Mouse (Mus musculus) midbrain, embryonic 15.5 days (tissue): ENCODE measurements at regions not wholly inside any gene's neighbourhood (a gene's known extent, or its start where the extent isn't known, plus 50 kb on each side); places are given as distances from the start of the nearest gene placed in this dataset.
A peak's percentile ranks its signal among the peaks of the same experiment; 100 is the strongest.
"Not testable (repeated sequence)": the region's sequence is repeated elsewhere in the genome, so short reads cannot be mapped to it uniquely, and the experiment has no call there.

Experiments used
- ATAC-seq: fragments of 200-750 bp; cut with Nextera tagmentation; replicated peaks from 2 replicates; pipeline ENCODE4 v1.8.0; 2017; ENCODE audit warnings: moderate TSS enrichment
- H3K27ac ChIP-seq: fragments of 300-500 bp; sonication (generic); 2 replicates; pipeline ENCODE4 v1.5.1; 2015; ENCODE audit warnings: mild to moderate bottlenecking, inconsistent platforms
- H3K27me3 ChIP-seq: fragments of 300-500 bp; sonication (generic); replicated peaks from 2 replicates; pipeline ENCODE4 v1.6.1; 2015; ENCODE audit warnings: inconsistent platforms
- H3K36me3 ChIP-seq: fragments of 300-500 bp; sonication (generic); replicated peaks from 2 replicates; pipeline ENCODE4 v1.6.1; 2015; ENCODE audit warnings: inconsistent platforms
- H3K4me1 ChIP-seq: fragments of 300-500 bp; sonication (generic); 2 replicates; pipeline ENCODE4 v1.6.1; 2015; ENCODE audit warnings: inconsistent platforms
- H3K4me2 ChIP-seq: fragments of 300-500 bp; sonication (generic); 2 replicates; pipeline ENCODE4 v1.6.1; 2015; ENCODE audit warnings: inconsistent platforms, mild to moderate bottlenecking, moderate library complexity
- H3K4me3 ChIP-seq: fragments of 300-500 bp; sonication (generic); 2 replicates; pipeline ENCODE4 v1.5.1; 2015; ENCODE audit warnings: mild to moderate bottlenecking, inconsistent platforms
- H3K9ac ChIP-seq: fragments of 300-500 bp; sonication (generic); 2 replicates; pipeline ENCODE4 v1.6.1; 2015; ENCODE audit warnings: mild to moderate bottlenecking, inconsistent platforms
- H3K9me3 ChIP-seq: fragments of 300-500 bp; sonication (generic); 2 replicates; pipeline ENCODE4 v1.6.1; 2016; ENCODE audit warnings: inconsistent platforms
- WGBS: fragments of 180-500 bp; shearing (Covaris S2); methylation state at CpG from one replicate; pipeline ENCODE4 v1.1.7; 2015; ENCODE audit warnings: mixed read lengths; 5-methylcytosine and 5-hydroxymethylcytosine counted together

GRCm38 (mm10) chr1:13042326-13042725 is 1628.4 kb downstream of the A830018L16Rik start:
- Histone ChIP-seq H3K27me3 (no peaks in the 10 kb centered on the region), H3K4me3 (no peak overlapping the region), H3K36me3 (no peaks in the 10 kb centered on the region), H3K9ac (no peak overlapping the region), H3K4me2 (no peak overlapping the region), H3K4me1 (no peaks in the 10 kb centered on the region), H3K27ac (no peak overlapping the region), H3K9me3 (no peaks in the 10 kb centered on the region)
- ATAC-seq: no peak

DNA sequence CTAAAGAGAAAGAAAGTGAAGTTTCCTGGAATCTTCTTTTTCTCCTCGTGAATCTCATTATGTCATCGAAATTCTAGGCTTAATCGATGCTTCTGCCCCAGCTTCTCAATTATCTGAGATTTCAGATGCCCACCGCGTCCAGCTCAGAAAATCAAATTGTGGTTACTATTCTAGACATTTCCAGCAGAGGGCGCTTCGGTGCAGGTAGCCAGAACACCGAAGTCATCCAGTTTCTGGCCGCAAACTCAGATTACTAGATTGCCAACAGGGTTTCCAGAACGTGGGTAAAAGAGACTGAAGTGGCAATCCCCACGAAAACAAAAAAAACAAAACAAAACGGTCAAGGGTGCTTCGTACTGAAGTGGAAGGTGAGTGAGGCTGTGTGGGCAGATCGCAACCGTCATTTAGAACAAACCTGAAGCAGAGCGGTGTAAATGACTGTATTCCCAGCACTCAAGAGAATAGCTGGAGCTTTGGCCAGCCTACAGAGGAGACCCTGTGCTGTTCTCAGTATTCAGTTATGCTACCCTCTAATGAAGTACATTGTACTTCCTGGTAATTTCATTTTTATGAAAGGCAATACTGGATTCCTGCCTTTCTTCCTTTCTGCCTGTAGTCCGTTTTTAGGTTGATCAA is 1636.4 kb downstream of the A830018L16Rik start:
- no peaks in the 10 kb centered on the region for H3K4me1 ChIP-seq
- 0 out of 2 replicates have a peak overlapping the region, but pooled peaks have one; percentile 13 for H3K4me3 ChIP-seq
- 0 out of 2 replicates have a peak, but pooled peaks have one; percentile 21 for ATAC-seq
- H3K27me3 ChIP-seq: peaks cover 2% of the 10 kb centered on the region; the same call in 1 of the 2 replicates
- 19% methylated on average over 17 of the region's 17 CpGs for WGBS
- H3K9ac ChIP-seq: no peak overlapping the region
- no peaks in the 10 kb centered on the region for H3K9me3 ChIP-seq
- H3K27ac ChIP-seq: no peak overlapping the region
- H3K36me3 ChIP-seq: no peaks in the 10 kb centered on the region
- H3K4me2 ChIP-seq: peak overlapping the region; percentile 36

- WGBS: 83% methylated on average over 13 of the region's 13 CpGs
- H3K9ac ChIP-seq: not testable (repeated sequence)
These were observed 1637.6 kb downstream of the A830018L16Rik start for GRCm38 (mm10) chr1:13051433-13052066.

DNA sequence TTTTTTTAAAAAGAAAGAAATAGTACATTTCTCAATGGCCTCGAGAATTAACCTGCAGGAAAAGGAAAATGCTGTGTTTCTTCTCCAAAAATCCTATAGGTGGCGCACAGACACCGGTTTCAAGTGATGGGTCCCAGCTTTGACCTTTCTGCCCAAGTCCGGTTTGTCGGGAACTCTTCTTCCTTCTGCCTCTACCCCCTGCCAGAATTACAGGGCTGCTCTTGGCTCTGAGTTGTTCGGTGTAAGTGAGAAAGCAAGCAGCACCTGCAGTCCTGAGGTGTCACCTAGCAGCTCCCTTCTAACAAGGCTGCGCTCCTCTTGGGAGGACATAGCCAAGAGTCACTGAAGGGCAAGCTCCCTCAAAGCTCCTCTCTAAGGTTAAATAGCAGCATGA is 1638.2 kb downstream of the A830018L16Rik start:
- Histone ChIP-seq H3K27me3 (peaks cover 2% of the 10 kb centered on the region; the same call in 1 of the 2 replicates), H3K36me3 (no peaks in the 10 kb centered on the region), H3K9ac (no peak overlapping the region), H3K27ac (no peak overlapping the region), H3K4me1 (no peaks in the 10 kb centered on the region), H3K4me3 (no peak overlapping the region), H3K9me3 (no peaks in the 10 kb centered on the region), H3K4me2 (no peak overlapping the region; the same call in 1 of the 2 replicates)
- WGBS: 11% methylated on average over 7 of the region's 7 CpGs
- peak; percentile 62 for ATAC-seq

More at GRCm38 (mm10) chr1:13051433-13052066, 1637.6 kb downstream of the A830018L16Rik start:
- H3K9me3 ChIP-seq, H3K4me3 ChIP-seq, H3K27ac ChIP-seq, H3K27me3 ChIP-seq, ATAC-seq, H3K4me2 ChIP-seq, H3K36me3 ChIP-seq, H3K4me1 ChIP-seq: not testable (repeated sequence)

- H3K4me2 ChIP-seq: peak overlapping the region; percentile 26; the same call in 1 of the 2 replicates
- no peak overlapping the region for H3K27ac ChIP-seq
- ATAC-seq: no peak
- H3K9ac ChIP-seq: no peak overlapping the region
- H3K27me3 ChIP-seq: no peaks in the 10 kb centered on the region; the same call in 1 of the 2 replicates
- no peaks in the 10 kb centered on the region for H3K4me1 ChIP-seq
- no peaks in the 10 kb centered on the region for H3K36me3 ChIP-seq
- WGBS: 31% methylated on average over 14 of the region's 14 CpGs
- no peak overlapping the region for H3K4me3 ChIP-seq
- no peaks in the 10 kb centered on the region for H3K9me3 ChIP-seq
These were observed 1643.8 kb downstream of the A830018L16Rik start for GRCm38 (mm10) chr1:13057741-13058140.

DNA sequence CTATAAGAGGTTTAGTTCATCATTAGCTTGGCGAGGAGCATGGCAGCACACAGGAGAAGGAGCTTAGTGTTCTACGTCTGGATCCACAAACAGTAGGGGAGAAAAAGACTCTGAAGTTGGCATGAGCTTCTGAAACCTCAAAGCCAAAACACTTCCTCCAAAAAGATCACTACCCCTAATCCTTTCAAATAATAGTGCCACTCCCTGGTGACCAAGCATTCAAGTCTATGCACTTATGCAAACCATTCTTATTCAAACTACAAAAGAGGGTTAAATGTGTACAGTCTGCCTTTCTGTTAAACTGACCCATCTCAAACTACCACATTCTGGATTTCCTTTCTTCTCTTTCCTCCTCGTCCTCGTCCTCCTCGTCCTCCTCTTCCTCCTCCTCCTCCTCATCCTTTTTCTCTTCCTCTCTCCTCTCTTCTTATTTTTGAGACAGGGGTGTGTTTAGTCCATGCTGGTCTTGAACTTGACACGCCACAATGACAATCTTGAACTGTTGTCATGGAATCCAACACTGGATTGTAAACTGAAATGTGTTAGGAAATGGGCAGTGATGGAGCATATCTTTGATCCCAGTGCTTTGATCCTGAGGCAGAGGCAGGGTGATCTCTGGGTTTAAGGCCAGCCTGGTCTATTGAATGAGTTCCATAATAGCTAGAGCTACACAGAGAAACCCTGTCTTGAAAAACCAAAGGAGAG is 1645.9 kb downstream of the A830018L16Rik start:
- 74% methylated on average over 6 of the region's 6 CpGs for WGBS
- no peaks in the 10 kb centered on the region for H3K4me1 ChIP-seq
- no peaks in the 10 kb centered on the region for H3K27me3 ChIP-seq
- no peaks in the 10 kb centered on the region for H3K9me3 ChIP-seq
- no peaks in the 10 kb centered on the region for H3K36me3 ChIP-seq
- H3K9ac ChIP-seq: no peak overlapping the region
- H3K27ac ChIP-seq: no peak overlapping the region
- H3K4me2 ChIP-seq: no peak overlapping the region
- H3K4me3 ChIP-seq: no peak overlapping the region
- no peak for ATAC-seq
